Mouse (Mus musculus) CD4-positive naive resting alpha-beta T cell, adult 57 days (primary cell): Measurements from ENCODE around the gene Vmn2r49. TPM values are rescaled to one million over a fixed set of nuclear protein-coding genes. Genes with fewer than 3 reads are reported as not detected.

Source experiments
- total RNA-seq: library from RNA; stranded (reverse); gene quantifications from one replicate; pipeline ENCODE4 v1.2.4, GENCODE M21; 2023

Gene Vmn2r49
- not detected for total RNA-seq

GRCm38 (mm10) chr7:9992157-9992556, at the start of gene Vmn2r49:
Gene Vmn2r49, minus strand, starts transcription at chr7:9992257.

GRCm38 (mm10) chr7:9953485-9953884, 38.6 kb downstream of the Vmn2r49 start, which contains the start of gene Vmn2r48:
Gene Vmn2r48, minus strand, starts transcription at chr7:9953585.

Other genes with a start within 250 kb of the Vmn2r49 start
- gene Vmn2r46, start 221.7 kb downstream of the Vmn2r49 start, total RNA-seq = not detected
- gene Vmn2r47, start 150.9 kb downstream of the Vmn2r49 start, total RNA-seq = not detected
- gene Vmn2r48, start 38.7 kb downstream of the Vmn2r49 start, total RNA-seq = not detected
- not detected for gene Vmn2r50, start 61.0 kb upstream of the Vmn2r49 start, total RNA-seq
- gene Vmn2r51, start 113.5 kb upstream of the Vmn2r49 start, total RNA-seq = not detected
- 0.21 TPM for gene Vmn2r52, start 184.3 kb upstream of the Vmn2r49 start, total RNA-seq